Mouse (Mus musculus) cerebellum, adult 2 months (tissue): ENCODE results near the gene Map2k4.

Experiments used
- CTCF ChIP-seq: fragments of 200-500 bp; IDR thresholded peaks from 2 replicates; pipeline ENCODE4 v1.5.1; 2011; ENCODE audit warnings: low read depth, mild to moderate bottlenecking, control low read depth, low read length, moderate library complexity, borderline replicate concordance; ENCODE audit not compliant: insufficient read depth
- POLR2A ChIP-seq: fragments of 200-500 bp; IDR thresholded peaks from 2 replicates; pipeline ENCODE4 v1.6.1; 2011; ENCODE audit warnings: low read length, control low read depth, borderline replicate concordance; ENCODE audit not compliant: insufficient read depth

- TF ChIP-seq POLR2A (no peak), CTCF (no peak)
These were observed 68.1 kb downstream of the Map2k4 start for GRCm38 (mm10) chr11:65719960-65720359.
